Mouse (Mus musculus): ENCODE data around the gene Pgam1. TPM values are rescaled to one million over a fixed set of nuclear protein-coding genes. Genes with fewer than 3 reads are reported as not detected.

The Pgam1 gene
- polyA plus RNA-seq (2012; rRNA removed; ENCODE audit: low replicate concordance): 346 and 357 TPM in 2 replicates

DNA sequence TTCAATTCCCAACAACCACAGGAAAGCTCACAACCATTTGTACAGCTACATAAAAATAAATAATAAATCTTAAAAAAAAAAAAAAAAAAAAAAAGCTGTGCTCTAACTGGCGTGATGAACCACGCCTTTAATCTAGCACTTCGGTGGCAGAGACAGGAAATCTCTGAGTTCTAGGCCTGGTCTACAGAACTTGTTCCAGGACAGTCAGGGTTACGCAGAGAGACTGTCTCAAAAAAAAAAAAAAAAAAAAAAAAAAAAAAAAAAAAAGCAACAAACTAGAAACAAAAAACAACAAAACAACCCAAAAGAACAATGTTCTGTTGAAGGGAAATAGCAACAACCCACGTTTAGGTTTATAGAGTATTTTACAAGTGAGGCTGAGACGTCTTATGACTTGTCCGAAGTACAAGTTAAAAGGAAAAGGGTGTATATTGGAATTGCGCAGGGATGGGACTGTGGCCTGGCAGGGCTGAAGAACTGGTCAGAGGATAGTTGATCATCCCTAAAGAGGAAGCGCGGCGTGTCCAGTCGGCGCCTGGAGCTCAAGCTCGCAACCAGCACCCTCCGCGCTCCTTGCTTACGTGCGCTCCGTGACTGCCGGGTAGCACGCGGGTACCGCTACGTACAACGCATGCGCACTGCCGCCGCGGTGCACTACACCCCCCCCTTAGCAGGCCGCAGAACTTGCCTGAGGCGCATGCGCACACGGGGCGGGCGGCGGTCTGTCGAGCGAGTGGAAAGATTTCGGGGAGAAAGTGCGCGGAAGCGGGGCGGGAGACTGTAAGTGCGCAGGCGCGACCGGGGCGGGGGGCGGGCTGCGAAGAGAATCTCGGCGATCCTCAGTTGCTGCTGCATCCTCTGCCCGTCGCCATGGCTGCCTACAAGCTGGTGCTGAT is at the start of gene Pgam1:
Pgam1 (plus strand) TSS at position 746 of the 896 bp plus-strand sequence.

DNA sequence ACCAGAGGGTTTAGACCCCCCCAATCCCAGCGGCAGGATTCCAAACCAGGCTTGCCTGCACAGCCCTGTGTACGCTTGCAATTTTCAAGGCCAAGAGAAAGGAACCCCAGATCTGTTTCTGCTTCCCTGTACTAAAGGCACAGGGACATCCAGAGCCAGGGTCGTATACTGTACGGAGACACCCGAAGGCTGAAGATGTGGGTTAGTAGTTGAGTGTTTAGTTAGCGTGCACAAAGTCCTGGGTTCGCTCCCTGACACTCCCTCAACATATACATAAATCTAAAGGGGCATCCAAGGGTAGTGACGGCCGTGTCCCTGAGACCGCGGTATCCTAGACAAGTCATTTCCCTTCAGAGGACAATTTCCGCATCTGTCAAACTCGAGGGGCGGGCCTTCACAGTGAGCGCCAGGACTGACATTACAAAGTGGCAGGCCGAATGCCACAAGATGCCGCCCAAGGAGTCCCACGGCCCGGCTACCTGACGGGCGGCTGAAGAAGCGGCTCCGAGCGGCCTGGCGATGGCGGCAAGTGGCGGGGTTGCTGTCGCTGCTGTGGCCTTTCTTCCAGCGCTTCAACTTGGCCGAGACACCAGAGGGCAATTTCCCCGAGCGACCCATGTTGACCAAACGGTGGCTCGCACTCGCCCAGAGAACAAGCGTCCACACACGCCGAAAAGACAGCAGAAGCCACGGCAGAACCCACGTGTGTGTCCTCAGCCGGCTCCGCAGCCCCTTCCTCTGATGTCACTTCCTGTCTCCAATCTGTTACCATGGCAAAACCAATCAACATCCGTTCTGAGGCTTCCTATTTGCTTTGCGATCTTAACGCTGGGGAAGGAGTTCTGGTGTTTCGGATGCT is 16.0 kb upstream of the Pgam1 start, which contains the start of gene Rrp12:
Rrp12 (minus strand) TSS at position 714 of the 859 bp plus-strand sequence.

DNA sequence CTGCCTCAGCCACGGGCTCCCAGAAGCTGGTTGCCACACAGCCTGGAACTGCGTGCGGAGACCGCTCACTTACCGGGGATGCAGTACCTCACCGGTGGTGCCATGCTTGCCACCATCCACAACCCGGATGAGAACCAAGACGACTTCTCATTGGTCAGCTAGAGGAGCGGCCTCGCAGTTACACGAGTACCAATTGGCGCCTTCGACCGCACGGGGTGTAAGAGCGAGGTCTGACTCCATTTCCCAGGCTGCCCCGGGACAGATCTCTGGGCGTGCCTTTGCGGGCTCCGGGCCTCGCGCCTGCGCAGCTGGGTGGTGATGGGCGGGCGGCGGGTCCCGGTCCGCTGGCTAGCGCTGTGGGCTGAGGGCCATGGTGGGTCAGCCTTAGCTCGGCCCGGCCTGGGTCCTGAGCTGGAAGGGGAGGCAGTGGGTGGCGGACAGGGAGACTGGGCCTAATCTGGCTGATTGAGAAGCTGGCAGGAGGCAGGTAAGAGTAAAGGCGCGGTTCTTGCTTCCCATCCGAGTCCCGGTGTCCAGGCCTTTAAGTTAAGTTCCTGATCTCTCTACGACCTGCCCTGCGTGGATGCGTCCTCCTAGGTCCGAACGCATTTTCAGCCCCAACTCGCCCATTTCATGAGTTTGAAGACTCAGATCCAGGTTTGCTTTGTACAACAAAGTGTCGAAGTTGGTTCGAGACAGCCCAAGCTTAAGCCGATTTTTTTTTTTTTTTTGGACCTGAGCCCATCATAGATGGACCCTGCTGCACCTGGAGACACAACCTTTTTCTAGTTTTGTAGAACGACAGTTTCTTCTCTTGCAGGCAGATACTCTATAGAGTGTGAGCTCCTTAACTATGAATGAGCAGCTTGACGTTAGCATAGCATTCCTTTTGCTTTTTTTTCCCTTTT is 21.7 kb downstream of the Pgam1 start, which contains the start of the genes Exosc1 and Zdhhc16:
Exosc1 (minus strand) TSS at position 245 of the 908 bp plus-strand sequence.
Zdhhc16 (plus strand) TSS at position 302 of the 908 bp plus-strand sequence.

Other genes starting within 250 kb of the Pgam1 start
- 0.40 and 0.47 TPM in 2 replicates for gene Slit1, start 168.3 kb upstream of the Pgam1 start, polyA plus RNA-seq (2012; rRNA removed; ENCODE audit: low replicate concordance)
- 2.7 and 5.3 TPM in 2 replicates for gene Arhgap19, start 109.9 kb upstream of the Pgam1 start, polyA plus RNA-seq (2012; rRNA removed; ENCODE audit: low replicate concordance)
- 2.2 and 4.4 TPM in 2 replicates for gene Frat1, start 82.0 kb upstream of the Pgam1 start, polyA plus RNA-seq (2012; rRNA removed; ENCODE audit: low replicate concordance)
- 1.8 and 3.6 TPM in 2 replicates for gene Frat2, start 63.8 kb upstream of the Pgam1 start, polyA plus RNA-seq (2012; rRNA removed; ENCODE audit: low replicate concordance)
- gene Rrp12, start 15.8 kb upstream of the Pgam1 start, polyA plus RNA-seq (2012; rRNA removed; ENCODE audit: low replicate concordance): 7.1 and 13.5 TPM in 2 replicates
- 15.7 and 24.5 TPM in 2 replicates for gene Exosc1, start 21.5 kb downstream of the Pgam1 start, polyA plus RNA-seq (2012; rRNA removed; ENCODE audit: low replicate concordance)
- gene Zdhhc16, start 21.6 kb downstream of the Pgam1 start, polyA plus RNA-seq (2012; rRNA removed; ENCODE audit: low replicate concordance): 59.7 and 116 TPM in 2 replicates
- 55.1 and 85.4 TPM in 2 replicates for gene Mms19, start 69.2 kb downstream of the Pgam1 start, polyA plus RNA-seq (2012; rRNA removed; ENCODE audit: low replicate concordance)
- 40.4 and 49.3 TPM in 2 replicates for gene Ubtd1, start 69.8 kb downstream of the Pgam1 start, polyA plus RNA-seq (2012; rRNA removed; ENCODE audit: low replicate concordance)
- gene Ankrd2, start 124.1 kb downstream of the Pgam1 start, polyA plus RNA-seq (2012; rRNA removed; ENCODE audit: low replicate concordance): not detected in 2 replicates
- gene Hoga1, start 133.7 kb downstream of the Pgam1 start, polyA plus RNA-seq (2012; rRNA removed; ENCODE audit: low replicate concordance): 6.7 and 9.9 TPM in 2 replicates
- gene 4933411K16Rik, start 140.3 kb downstream of the Pgam1 start, polyA plus RNA-seq (2012; rRNA removed; ENCODE audit: low replicate concordance): 1.1 and 1.4 TPM in 2 replicates
- 1.9 and 12.7 TPM in 2 replicates for gene Morn4, start 174.4 kb downstream of the Pgam1 start, polyA plus RNA-seq (2012; rRNA removed; ENCODE audit: low replicate concordance)
- gene Pi4k2a, start 178.5 kb downstream of the Pgam1 start, polyA plus RNA-seq (2012; rRNA removed; ENCODE audit: low replicate concordance): 45.4 and 48.7 TPM in 2 replicates
- 16.3 and 16.5 TPM in 2 replicates for gene Avpi1, start 217.1 kb downstream of the Pgam1 start, polyA plus RNA-seq (2012; rRNA removed; ENCODE audit: low replicate concordance)
- 75.2 and 116 TPM in 2 replicates for gene Marveld1, start 235.5 kb downstream of the Pgam1 start, polyA plus RNA-seq (2012; rRNA removed; ENCODE audit: low replicate concordance)

All from subcutaneous adipose tissue, adult 2 months (tissue).